Mouse (Mus musculus) hindbrain, embryonic 11.5 days (tissue): Measurements from ENCODE around the gene Lpp. TPM values are rescaled to one million over a fixed set of nuclear protein-coding genes. Genes with fewer than 3 reads are reported as not detected.

Source experiments
- ATAC-seq: fragments of 200-750 bp; cut with Nextera tagmentation; 2 replicates; pipeline ENCODE4 v1.8.0; 2017; ENCODE audit warnings: mild to moderate bottlenecking, moderate TSS enrichment, moderate library complexity; ENCODE audit not compliant: low FRiP score
- DNase-seq: peaks from one replicate; pipeline ENCODE4 v3.0.0-alpha.2; 2015; ENCODE audit warnings: low spot score
- H3K27ac ChIP-seq: fragments of 300-500 bp; sonication (generic); 2 replicates; pipeline ENCODE4 v1.5.1; 2014; ENCODE audit warnings: mild to moderate bottlenecking, low read depth, low read length
- H3K27me3 ChIP-seq: fragments of 300-500 bp; sonication (generic); 2 replicates; pipeline ENCODE4 v1.6.1; 2014; ENCODE audit warnings: mild to moderate bottlenecking, low read length, moderate library complexity, mixed read lengths; ENCODE audit not compliant: control insufficient read depth, insufficient read depth
- H3K36me3 ChIP-seq: fragments of 300-500 bp; sonication (generic); 2 replicates; pipeline ENCODE4 v1.6.1; 2014; ENCODE audit warnings: mild to moderate bottlenecking, low read length, moderate library complexity, mixed read lengths; ENCODE audit not compliant: control insufficient read depth, insufficient read depth
- H3K4me1 ChIP-seq: fragments of 300-500 bp; sonication (generic); replicated peaks from 2 replicates; pipeline ENCODE4 v1.6.1; 2014; ENCODE audit warnings: low read length, mixed read lengths; ENCODE audit not compliant: control insufficient read depth, insufficient read depth
- H3K4me2 ChIP-seq: fragments of 300-500 bp; sonication (generic); replicated peaks from 2 replicates; pipeline ENCODE4 v1.6.1; 2014; ENCODE audit warnings: mild to moderate bottlenecking, low read depth, low read length
- H3K4me3 ChIP-seq: fragments of 300-500 bp; sonication (generic); 2 replicates; pipeline ENCODE4 v1.5.1; 2014; ENCODE audit warnings: low read depth, low read length
- H3K9ac ChIP-seq: fragments of 300-500 bp; sonication (generic); 2 replicates; pipeline ENCODE4 v1.6.1; 2014; ENCODE audit warnings: low read depth, low read length
- H3K9me3 ChIP-seq: fragments of 300-500 bp; sonication (generic); 2 replicates; pipeline ENCODE4 v1.6.1; 2016; ENCODE audit warnings: low read length; ENCODE audit not compliant: control insufficient read depth
- WGBS: fragments of 180-500 bp; shearing (Covaris S2); extraction: QIAGEN DNeasy Blood & Tissue Kit; methylation state at CpG from one replicate; pipeline ENCODE4 v1.1.7; 2014; 5-methylcytosine and 5-hydroxymethylcytosine counted together
- polyA plus RNA-seq: library from polyadenylated mRNA; unstranded; fragments of >200 nt; fragmentation: Nextera tagmentation; extraction: Ambion mirVana; gene quantifications from 2 replicates; pipeline ENCODE4 v1.2.1, GENCODE M21; 2014

Lpp gene
- polyA plus RNA-seq, 1 experiment from 2014 or later = 25.1 TPM

DNA sequence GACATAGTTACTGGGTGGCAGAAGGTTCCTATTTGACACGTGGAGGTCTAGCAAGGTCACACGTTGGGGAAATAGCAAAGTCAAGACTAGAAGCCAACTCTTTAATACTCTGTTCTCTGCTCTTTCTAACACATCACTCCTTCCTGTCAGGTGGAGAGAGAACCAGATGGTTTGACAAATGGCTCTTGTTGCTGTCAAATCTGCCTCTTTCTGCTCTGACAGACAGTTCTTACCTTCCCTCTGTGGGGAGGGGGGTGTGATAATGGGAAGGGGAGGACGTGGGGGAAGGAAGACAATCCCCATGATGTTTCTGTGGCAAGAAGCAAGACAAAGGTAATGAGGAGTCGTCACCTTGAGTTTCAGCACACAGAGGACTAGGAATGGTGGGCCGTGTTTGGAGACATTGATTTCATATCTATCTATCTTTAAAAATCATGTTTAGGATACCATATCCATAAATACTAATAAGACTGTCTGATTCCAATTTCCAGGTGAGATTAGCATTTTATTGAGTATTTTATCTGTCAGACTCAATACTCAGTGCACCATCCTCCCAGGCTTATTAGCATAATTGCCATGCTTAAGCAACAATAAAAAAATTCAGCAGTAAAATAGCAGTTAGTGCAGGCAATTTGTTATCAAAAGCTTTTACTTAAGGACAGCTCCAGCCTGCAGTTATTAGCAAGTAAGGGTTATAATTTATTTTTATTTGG, 115.9 kb downstream of the Lpp start:
- Histone ChIP-seq H3K4me3 (no peak overlapping the region), H3K27ac (no peak overlapping the region)

DNA sequence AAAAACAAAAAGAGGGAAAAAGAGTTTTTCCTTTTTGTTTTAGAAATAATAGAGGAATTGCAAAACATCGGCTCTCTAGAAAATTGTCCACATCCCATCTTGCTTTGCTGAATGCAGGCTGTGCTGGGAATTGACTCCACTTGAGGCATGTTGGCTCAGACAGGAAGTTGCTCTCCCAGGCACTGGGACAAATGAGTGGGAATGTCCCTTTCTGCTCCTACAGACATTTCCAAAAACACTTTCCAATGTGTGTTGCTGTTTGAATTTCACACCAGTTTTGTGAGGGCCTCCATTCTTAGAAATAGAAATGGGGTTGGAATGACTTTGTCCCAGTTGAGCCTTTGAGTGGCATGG, 116.5 kb downstream of the Lpp start:
- WGBS = 83% methylated on average over 1 of the region's 1 CpGs
- H3K36me3 ChIP-seq = no peaks in the 10 kb centered on the region
- DNase-seq = no peak

More for the DNA sequence above, 115.9 kb downstream of the Lpp start:
- ATAC-seq = no peak
- DNase-seq = no peak
- 83% methylated on average over 5 of the region's 5 CpGs for WGBS
- H3K4me1 ChIP-seq = no peaks in the 10 kb centered on the region
- H3K9me3 ChIP-seq = no peaks in the 10 kb centered on the region
- no peaks in the 10 kb centered on the region for H3K27me3 ChIP-seq
- H3K9ac ChIP-seq = no peak overlapping the region
- H3K4me2 ChIP-seq = no peak overlapping the region
- H3K36me3 ChIP-seq = no peaks in the 10 kb centered on the region

DNA sequence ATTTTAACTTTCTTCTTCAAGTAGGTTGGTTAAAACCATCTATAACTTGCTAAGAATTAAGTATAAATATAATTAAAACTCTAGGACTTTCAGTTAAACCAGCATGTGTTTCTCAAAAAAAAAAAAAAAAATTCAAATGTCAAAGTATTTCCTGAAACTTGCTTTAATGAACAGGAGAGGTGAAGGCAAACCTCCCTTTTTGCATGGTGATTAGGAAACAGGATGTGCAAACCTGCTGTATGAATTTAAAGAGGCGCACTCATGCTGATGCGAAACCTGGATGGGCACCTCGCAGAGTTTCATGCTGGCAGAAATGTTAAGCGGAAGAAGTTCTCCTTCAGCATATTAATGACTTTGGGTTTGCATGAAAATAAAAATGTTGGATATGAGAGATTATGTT, 119.9 kb downstream of the Lpp start:
- Histone ChIP-seq H3K4me3 (no peak overlapping the region), H3K36me3 (no peaks in the 10 kb centered on the region), H3K27me3 (no peaks in the 10 kb centered on the region), H3K9ac (no peak overlapping the region), H3K9me3 (no peaks in the 10 kb centered on the region), H3K4me2 (no peak overlapping the region), H3K4me1 (no peaks in the 10 kb centered on the region), H3K27ac (no peak overlapping the region)
- DNase-seq (no peak), ATAC-seq (no peak)
- 97% methylated on average over 4 of the region's 4 CpGs for WGBS

More for the DNA sequence above, 116.5 kb downstream of the Lpp start:
- no peaks in the 10 kb centered on the region for H3K27me3 ChIP-seq
- H3K4me2 ChIP-seq = no peak overlapping the region
- H3K4me1 ChIP-seq = no peaks in the 10 kb centered on the region
- H3K4me3 ChIP-seq = no peak overlapping the region
- H3K9ac ChIP-seq = no peak overlapping the region
- no peak overlapping the region for H3K27ac ChIP-seq
- no peak for ATAC-seq
- no peaks in the 10 kb centered on the region for H3K9me3 ChIP-seq

GRCm38 (mm10) chr16:24514802-24515727, 121.8 kb downstream of the Lpp start:
- 89% methylated on average over 11 of the region's 11 CpGs for WGBS
- Histone ChIP-seq H3K36me3 (no peaks in the 10 kb centered on the region), H3K27me3 (no peaks in the 10 kb centered on the region), H3K4me3 (no peak overlapping the region), H3K27ac (no peak overlapping the region), H3K4me1 (no peaks in the 10 kb centered on the region), H3K9ac (no peak overlapping the region), H3K9me3 (no peaks in the 10 kb centered on the region), H3K4me2 (no peak overlapping the region)
- no peak for ATAC-seq
- no peak for DNase-seq

GRCm38 (mm10) chr16:24516993-24517392, 123.7 kb downstream of the Lpp start:
- WGBS = 96% methylated on average over 3 of the region's 3 CpGs
- H3K4me2 ChIP-seq = no peak overlapping the region
- H3K4me1 ChIP-seq = no peaks in the 10 kb centered on the region
- H3K27ac ChIP-seq = no peak overlapping the region
- no peaks in the 10 kb centered on the region for H3K36me3 ChIP-seq
- no peaks in the 10 kb centered on the region for H3K27me3 ChIP-seq
- no peak overlapping the region for H3K4me3 ChIP-seq
- H3K9me3 ChIP-seq = no peaks in the 10 kb centered on the region
- ATAC-seq = no peak
- no peak overlapping the region for H3K9ac ChIP-seq
- DNase-seq = no peak

DNA sequence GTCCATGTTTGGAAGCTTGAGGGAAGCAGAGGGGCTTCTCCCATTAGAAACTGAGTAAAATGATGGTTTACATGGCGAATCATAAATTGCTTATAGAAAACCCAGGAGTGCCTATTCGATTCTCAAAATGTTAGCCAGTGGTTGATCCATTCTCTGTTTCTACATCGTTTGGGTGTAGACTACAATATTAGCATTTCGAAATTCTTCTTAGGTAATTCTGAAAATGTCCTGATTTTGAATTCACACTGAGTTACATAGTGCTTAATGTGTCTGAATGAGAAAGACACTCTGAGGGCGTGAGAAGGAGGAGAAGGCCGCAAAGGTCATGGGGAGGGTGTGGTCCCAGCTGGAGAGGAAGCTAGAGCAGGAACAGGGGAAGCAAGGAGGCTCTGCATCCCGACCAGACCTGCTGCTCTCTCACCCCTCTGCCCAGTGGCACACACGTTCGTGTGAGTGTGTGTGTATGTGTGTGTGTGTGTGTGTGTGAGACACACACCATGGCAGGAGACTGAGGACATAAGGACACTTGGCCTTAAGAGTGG, 124.3 kb downstream of the Lpp start:
- Histone ChIP-seq H3K27me3 (no peaks in the 10 kb centered on the region), H3K27ac (no peak overlapping the region), H3K4me1 (no peaks in the 10 kb centered on the region), H3K9ac (no peak overlapping the region), H3K36me3 (no peaks in the 10 kb centered on the region), H3K4me2 (no peak overlapping the region), H3K9me3 (no peaks in the 10 kb centered on the region), H3K4me3 (no peak overlapping the region)
- no peak for ATAC-seq
- 59% methylated on average over 9 of the region's 9 CpGs for WGBS
- DNase-seq = no peak

GRCm38 (mm10) chr16:24518785-24519184, 125.5 kb downstream of the Lpp start:
- no peaks in the 10 kb centered on the region for H3K36me3 ChIP-seq
- H3K4me2 ChIP-seq = no peak overlapping the region
- WGBS = 86% methylated on average over 7 of the region's 7 CpGs
- DNase-seq (no peak), ATAC-seq (no peak)
- H3K4me1 ChIP-seq = no peaks in the 10 kb centered on the region
- H3K9ac ChIP-seq = no peak overlapping the region
- H3K4me3 ChIP-seq = no peak overlapping the region
- no peak overlapping the region for H3K27ac ChIP-seq
- H3K27me3 ChIP-seq = no peaks in the 10 kb centered on the region
- H3K9me3 ChIP-seq = no peaks in the 10 kb centered on the region

DNA sequence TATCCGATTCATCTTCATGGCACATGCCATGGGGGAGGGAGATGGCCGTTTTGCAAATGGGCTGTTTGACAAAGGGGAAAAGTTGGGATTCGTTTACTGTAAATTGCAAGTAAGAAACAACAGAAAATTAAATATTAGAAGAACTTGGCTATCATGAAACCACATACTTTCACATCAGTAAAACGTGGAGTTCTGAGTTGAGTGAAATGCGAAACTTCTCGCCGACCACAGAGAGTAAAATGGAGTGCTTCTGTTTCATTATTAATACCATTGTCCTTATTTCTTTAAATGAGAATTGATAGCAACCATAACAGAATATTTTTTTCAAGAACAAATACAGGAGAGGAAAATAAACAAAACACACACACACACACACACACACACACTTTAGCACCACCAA, 133.9 kb downstream of the Lpp start:
- H3K9me3 ChIP-seq = no peaks in the 10 kb centered on the region
- no peak overlapping the region for H3K9ac ChIP-seq
- H3K36me3 ChIP-seq = no peaks in the 10 kb centered on the region
- 94% methylated on average over 7 of the region's 7 CpGs for WGBS
- no peak overlapping the region for H3K27ac ChIP-seq
- ATAC-seq = no peak
- H3K4me1 ChIP-seq = no peaks in the 10 kb centered on the region
- H3K4me2 ChIP-seq = no peak overlapping the region
- H3K4me3 ChIP-seq = no peak overlapping the region
- no peak for DNase-seq
- no peaks in the 10 kb centered on the region for H3K27me3 ChIP-seq
